Mouse (Mus musculus): ENCODE results near the gene Strap.
"Not testable (repeated sequence)": the region's sequence is repeated elsewhere in the genome, so short reads cannot be mapped to it uniquely, and the experiment has no call there.

The Strap gene

DNA sequence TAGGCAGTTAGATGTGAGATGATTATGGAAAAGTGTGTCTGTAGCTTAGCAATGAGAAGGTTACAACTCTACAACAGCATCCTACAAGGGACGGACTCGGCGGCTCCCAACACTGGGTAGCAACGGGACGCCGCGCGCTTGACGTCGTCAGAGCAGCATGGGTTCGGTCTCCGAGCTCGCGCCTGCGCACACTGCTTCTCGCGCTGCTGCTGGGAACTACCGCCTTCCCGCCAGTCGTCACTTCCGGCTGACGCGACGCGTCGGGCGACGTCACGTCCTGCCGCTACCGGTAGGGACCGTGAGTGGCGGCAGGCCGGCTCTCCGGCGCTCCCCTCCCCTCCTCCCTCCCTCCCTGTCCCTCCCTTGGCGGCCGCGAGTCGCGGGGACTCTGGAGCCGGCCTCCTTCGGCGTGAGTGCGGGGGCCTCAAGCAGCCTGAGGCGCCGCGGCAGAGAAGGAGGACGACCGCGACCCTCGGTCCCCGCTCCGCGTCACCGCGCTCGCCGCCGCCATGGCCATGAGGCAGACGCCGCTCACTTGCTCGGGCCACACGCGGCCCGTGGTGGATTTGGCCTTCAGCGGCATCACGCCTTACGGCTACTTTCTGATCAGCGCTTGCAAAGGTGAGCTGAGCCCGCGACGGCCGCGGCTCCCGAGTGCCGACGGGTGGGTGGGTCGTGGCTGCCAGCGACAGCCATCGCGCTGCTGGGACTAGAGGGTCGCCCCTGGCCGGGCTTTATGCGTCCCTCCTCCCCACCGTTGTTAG is at the start of gene Strap:
Gene Strap, plus strand, starts transcription at position 233 of the 764 bp plus-strand sequence.
- DNase-seq (ENCODE audit: low read depth, low spot score) = peak; percentile 96

DNA sequence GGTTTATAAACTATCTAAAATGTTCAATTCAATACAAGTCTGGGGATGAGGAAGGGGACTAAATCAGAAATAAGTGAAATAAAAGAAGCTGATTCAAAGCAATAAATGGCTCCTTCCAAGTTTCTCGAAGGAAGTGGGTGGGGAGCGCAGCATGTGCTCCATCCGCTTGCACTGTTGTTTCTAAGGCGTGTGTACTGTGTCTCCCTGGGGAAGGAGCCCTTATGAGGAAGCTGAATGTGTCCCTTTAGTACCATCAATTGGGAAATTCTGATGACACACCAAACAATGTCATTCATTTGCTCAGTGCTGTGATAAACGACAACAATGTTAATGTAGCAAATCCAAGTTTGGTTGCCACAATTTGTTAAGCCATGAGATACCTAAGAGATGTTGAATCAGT is 47.2 kb upstream of the Strap start:
- DNase-seq (ENCODE audit: low read depth, low spot score) = no peak

DNA sequence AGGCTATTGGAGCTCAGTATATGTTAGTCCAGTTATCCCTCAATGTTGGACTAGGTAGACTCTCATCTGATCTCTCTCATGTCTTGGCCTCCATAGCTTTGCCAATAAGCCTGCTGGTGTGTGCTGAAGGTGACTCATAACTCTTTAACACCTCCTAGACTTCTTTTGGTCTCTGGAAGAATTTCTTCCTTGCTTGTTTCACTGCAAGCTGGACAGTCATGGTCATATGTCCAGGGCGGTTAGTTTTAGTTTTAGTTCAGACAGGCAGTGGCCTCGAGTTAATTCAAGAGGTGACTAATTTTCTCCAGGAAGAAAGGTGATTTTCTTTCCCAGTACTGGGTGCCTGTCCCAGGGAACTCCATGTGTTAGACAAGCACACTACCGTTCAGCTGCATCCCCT is 46.8 kb upstream of the Strap start:
- no peak for DNase-seq (ENCODE audit: low read depth, low spot score)

DNA sequence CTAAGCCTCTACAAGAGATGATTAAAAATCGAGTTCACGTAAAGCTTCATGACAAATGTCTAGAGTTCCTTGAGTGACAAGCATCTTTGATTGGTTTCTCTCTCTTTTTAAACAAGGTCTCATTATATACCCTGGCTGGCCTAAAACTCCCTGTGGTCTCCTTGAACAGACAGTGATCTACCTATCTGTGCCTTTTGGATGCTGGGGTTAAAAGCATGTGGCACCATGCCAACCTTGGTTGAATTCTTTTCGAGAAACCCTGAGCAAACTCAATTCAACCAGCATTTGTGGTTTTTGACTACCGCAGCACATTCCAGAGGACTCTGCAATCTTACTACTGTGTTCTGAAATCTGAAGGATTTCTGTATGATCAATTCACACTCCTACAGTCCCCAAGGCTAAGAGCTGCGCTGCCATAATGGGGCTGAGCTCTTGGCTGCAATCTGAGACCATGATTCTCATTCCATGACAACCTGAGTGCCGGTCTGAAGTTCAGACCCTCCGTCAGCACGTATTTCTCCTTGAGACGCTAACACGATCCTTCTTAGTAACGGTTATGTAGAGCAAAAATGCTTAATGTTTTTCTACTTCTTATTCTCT is 46.3 kb upstream of the Strap start:
- DNase-seq (ENCODE audit: low read depth, low spot score) = peak; percentile 5

DNA sequence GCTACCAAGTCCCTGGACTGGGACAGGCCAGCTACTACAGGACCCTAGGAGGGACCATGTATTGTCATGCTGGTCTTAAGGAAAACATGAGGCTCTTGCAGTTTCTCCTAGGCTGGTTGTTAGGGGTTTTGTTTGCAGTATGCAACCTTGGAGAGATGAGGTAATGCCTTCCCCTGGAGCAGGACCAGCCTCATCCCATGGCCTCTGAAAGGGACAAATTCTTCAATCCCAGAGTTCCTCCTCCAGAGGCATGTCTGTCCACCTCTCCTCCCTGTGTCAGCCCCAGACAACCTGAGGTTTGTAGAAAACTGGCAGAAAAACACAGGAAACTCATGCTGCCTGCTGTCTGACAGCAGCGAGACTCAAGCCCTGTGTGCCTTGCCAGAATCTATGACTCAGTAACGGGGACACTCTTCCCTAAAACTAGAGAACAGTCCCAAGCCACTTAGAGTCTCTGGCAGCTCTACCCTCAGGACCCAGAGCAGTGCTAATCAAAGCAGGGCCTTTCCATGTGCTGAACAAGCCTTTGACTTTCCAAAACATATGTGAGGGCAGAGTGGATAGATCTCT is 44.2 kb upstream of the Strap start:
- DNase-seq (ENCODE audit: low read depth, low spot score) = no peak

DNA sequence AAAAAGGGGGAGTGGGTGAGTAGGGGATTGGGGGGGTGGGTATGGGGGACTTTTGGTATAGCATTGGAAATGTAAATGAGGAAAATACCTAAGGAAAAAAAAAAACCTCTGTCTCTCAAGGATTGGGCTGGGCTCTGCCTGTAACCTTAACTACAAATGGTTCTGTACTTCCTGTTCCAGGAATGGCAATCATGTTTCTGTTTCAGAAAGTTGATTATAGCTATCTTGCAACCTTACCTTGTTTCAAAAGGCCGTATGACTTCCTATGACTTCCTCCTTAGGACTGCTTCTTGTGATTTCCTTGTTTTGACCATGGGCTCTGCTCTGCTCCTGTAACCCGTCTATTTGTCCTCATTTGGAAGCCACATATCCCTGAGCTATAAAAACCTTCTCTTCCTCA is 40.6 kb upstream of the Strap start:
- no peak for DNase-seq (ENCODE audit: low read depth, low spot score)

DNA sequence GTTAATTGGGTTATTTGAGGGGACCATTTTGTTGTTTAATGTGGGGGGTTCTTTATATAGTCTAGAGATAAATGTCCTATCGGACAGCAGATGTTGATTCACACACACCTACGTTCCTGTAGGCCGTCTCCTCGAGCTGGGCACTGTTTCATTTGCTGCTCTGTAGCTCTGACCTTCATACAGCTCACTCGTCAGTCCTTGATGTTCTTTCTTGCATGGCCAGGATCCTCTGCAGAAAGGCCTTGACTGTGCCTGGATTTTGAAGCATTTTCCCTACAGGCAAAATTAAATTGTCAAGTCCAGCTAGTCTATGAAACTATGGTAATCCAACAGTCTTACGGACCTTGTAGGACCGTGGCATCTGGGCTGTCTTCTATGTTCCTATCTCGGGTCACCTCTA is 39.8 kb upstream of the Strap start:
- no peak for DNase-seq (ENCODE audit: low read depth, low spot score)

DNA sequence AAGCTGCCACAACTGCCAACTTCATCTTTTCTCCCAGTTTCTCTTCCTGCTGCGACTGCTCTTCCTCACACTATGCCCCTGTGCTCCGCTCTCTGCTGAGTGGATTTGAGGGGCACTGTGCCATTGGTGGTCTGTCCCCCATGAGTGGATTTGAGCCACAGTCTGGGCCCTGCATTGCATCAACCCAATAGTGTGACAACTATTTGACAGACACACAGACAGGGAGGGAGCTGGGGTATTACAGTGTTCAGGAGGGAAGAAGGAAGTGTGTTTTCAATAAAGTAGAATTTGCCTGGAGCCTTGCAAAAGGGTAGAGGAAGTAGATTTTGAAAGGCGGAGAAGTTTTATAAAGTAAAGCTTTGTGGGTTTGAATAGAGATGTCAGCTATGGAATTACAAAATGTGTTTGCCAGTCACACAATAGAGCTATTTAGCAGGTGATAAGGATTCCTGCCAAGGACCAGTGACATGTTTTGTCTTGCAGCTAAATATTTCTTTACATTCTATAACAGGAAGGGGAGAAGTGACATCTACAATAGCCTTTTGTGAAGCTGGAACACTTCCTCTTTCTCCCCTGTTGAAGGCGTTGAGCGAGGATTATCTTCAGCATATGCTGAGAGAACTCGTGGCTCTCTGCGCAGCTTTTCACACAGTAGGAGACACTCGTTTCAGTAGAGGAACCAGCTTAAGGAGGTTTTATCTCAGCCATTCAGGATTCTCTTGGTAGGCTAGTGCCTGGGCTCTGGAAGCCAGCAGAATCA is 38.3 kb upstream of the Strap start:
- no peak for DNase-seq (ENCODE audit: low read depth, low spot score)

DNA sequence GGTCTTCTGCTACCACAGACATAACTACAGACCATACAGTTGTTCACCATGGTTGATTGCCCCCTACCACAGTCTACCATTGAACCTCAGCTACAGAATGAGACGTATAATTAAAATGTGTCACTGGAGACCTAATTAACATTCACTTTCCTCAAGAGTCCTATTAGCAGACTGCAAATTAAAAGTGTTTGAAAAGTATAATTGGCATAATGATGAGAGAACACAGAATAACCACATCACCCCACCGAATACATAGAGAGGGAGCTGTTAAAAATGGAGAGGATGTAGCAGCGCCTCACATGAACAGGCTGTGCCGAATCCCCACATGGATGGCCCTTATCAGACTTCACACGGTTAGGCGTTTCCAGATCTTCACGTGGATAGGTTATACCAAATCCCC is 35.4 kb upstream of the Strap start:
- no peak for DNase-seq (ENCODE audit: low read depth, low spot score)

DNA sequence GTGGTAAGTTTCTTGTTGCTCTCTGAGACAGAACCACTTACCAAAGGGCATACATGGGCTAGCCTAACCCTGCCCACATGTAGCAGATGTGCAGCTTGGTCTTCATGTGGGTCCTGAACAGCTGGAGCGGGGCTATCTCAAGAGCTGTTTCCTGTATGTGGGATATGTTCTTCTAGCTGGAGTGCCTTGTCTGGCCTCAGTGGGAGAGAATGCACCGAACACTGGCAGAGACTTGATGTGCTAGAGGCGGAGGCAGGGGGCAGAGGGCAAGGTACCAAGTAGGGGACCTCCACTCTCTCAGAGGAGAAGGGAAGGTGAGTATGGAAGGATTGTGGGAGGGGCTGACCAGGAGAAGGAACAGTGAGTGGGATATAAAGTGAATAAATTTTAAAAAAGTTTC is 32.7 kb upstream of the Strap start:
- no peak for DNase-seq (ENCODE audit: low read depth, low spot score)

DNA sequence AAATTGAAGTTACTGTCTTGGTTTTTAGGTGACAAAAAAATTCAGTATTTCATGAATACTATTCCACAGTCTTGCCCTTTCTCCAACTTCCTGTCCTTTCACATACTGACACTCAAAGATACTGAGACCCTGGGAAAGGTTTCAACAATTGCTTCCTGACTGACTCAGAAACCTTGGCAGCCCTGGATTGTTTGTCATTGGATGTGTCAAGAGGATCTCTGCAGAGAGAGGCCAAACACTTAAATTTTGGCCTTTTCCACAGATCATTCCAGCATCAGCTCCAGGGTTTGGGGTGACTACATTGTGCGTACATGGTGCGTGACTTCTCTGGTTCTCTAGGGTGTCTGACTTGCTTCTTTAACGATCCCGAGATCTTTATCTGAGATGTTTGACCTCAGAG is 32.0 kb upstream of the Strap start:
- no peak for DNase-seq (ENCODE audit: low read depth, low spot score)

DNA sequence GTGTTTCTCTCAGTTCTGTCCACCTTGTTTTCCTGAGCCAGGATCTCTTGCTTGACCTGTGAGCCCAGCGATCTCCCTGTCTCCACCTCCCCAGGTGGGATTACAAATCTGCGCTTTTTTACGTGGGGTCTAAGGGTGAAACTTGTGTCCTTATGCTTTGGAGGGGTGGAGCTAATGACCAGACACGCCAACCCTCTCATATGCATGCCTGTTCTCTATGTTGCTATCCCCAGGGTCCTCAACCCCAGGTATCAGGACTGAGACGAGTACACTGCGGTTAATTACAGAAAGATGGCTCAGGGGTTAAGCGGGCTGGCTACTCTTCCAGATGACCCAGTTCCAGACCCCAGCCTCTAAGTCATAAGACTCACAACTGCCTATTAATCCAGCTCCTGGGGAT is 31.4 kb upstream of the Strap start:
- no peak for DNase-seq (ENCODE audit: low read depth, low spot score)

DNA sequence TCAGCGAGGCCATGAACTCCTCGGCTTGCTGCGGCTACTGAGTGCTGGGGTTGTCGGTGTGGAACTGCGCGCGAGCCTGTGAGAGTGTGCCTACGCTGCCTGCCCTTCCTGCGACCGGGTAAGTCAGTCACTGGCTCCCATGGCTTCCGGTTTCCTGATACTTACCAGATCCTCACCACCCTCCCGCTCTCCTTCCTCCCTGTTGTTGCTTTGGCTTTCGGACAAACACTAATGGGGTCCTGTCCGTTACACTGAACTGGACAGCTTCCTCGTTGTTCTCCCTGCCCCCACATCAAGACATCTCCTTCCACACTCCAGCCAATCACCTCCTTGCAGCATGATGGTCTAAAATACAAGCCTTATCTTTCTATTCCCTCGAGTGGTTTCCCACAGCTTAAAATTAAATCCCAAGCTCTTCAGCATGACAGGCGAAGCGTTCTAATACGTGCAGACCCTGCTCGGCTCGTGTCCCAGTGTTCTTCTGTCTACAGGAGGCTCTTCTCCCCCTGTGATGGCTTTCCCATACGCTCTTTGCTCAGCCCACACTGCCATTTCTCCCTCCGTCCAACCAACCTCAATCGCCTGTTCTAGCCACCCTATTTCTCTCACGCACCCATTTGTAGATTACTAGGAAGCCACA is 30.5 kb upstream of the Strap start:
- no peak for DNase-seq (ENCODE audit: low read depth, low spot score)

DNA sequence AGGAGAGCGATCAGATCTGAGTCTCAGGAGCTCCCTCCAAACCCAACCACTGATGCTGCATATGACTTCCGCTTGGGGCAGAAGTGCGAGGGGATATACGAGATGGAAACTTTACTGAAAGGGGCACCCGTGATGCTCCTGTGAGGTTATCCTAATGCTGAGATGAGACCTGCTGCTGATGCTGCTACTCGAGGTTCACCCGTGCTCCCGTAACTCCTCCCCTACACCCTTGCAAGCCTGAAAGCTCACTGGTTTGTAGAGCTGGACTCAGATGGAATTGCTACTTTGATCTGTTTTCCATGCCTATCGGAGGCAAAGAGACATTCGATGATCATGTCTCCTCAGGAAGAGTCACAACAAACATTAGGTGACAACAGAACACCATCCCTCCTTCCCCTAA is 28.7 kb upstream of the Strap start:
- no peak for DNase-seq (ENCODE audit: low read depth, low spot score)

DNA sequence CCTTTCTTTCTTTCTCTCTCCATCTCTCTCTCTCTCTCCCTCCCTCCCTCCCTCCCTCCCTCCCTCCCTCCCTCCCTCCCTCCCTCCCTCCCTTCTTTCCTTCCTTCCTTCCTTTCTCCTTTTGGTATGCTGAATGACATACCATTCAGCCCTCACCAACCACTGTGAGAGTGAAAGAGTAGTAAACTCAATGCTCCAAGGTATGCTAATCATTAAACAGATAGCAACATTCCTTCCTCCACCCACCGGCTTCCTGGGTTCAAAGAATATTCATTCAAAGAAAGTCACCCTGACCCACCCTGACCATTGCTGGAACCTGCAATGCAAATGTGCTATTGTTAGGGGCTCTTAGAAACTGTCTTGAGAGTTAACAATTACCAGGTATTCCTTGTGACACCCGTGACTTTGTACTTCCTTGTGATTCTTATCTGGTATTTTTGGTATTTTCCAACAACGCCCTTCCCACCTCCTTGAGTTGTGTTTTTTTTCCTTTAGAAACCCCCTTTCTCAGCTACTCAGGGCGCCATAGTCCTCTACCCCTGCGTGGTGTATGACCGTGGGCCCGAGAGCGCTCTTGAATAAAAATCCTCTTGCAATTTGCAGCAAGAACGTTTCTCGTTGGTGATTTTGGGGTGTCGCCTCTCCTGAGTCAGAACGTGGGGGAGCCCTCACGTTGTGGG is 26.0 kb upstream of the Strap start:
- DNase-seq (ENCODE audit: low read depth, low spot score) = not testable (repeated sequence)

DNA sequence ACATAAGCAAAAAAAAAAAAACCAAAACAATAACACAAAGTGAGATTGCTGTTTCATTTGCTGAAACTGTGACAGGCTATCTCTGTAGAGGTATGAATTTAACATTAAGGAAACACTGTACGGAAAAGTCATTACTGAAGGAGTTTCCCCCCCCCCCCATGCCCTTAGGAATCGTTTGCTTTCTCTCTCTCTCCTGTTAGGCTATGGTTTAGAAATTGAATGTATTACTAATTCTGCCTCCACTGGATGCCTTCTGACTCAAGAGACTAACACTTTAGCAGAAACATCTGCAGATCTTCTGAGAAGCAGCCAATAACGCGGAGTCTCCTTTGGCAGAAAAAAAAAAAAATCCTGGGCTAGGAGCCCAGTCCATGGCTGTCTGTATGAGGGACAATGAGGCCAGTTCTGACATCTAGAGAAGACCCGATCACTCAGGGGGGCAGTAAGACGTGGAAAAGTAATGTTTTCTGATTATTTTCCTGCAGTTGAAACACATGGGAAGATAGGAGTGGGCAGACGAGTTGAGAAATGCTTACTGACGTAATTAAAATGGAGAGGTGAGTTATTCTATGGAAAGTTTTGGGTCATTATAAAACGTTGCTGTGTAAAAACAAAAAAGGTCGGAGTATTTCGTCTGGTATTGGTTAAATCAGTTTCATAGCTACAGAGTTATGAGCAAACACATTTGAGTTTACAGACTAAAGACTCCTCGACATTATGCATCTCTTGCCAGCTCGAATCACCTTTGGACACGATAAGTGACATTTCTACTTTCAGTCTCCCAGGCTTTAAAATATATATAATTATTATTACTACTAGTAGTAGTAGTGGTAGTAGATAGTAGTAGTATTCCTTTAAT is 24.5 kb upstream of the Strap start:
- DNase-seq (ENCODE audit: low read depth, low spot score) = no peak

DNA sequence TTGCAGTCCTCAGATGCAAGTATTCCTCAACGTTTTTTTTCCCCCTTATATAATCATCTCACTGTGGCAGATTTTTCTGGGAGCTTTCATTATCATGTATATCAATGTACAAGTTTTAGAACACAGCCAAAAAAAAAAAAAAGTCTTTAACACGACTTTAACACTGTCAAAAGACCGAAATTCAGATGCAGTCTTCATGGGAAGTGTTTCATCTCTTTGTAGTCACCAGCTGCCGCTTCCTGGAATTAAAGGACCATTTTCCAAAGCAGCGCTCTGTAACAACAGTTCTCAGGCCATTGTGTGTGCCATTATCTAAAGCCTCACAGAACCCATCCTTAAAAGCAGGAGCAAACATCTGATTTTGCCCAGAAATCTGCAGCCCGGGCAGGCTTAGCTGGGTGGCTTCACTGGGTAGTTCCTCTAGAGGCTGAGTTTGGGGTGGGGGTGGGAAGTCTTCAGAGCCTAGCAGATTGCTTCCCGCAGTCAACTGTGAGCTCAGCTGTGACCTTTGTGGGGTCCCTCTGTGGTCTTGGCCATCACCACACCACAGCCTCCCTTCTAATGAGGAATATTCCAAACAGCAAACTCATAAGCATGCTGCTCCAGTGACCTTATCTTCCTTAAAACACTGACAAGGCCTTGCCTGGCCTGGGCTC is 22.1 kb upstream of the Strap start:
- no peak for DNase-seq (ENCODE audit: low read depth, low spot score)

DNA sequence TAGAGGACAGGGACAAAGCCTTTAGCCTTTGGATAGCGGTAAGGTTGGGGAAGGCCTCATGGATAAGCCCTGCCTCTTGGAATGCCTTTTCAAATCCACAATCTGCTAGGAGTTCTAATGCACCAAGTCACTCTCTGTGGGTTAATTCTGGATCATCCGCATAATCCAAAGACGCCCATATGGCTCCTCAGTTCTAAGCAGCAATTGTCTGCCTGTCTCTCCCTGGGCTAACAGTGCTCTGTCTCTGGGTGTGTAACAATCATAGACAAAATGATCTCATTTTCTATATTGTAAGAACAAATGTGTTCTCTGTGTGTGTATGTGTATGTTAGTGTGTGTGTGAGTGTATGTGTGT is 21.6 kb upstream of the Strap start:
- DNase-seq (ENCODE audit: low read depth, low spot score) = no peak

DNA sequence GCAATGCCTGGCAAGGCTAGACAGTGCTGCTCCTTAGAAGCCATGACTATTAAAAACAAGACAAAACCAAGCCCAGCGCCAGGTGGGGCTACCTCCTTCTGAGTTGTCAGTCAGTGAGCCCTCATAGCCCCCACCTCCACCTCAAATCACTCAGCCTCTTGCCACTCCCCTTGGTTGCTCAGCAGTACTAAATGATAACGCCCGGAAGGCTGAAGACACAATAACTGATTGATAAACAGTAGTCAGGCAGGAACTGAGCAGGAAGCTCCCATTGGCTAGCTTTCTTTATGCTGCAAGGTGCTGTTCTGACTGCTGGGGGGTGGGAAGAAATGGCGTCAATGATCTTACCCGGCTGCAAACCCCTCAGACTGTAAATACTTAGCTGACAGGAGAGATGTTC is 18.1 kb upstream of the Strap start:
- DNase-seq (ENCODE audit: low read depth, low spot score) = no peak

Measured in embryo, embryonic 11.5 days (tissue).